7 mouse cellular contexts compared by ENCODE assay signal in genomic region chr8:69749544-69750454, GRCm38 (mm10). TPM values are rescaled to one million over a fixed set of nuclear protein-coding genes. Genes with fewer than 3 reads are reported as not detected.
DNase-seq lines count a peak whose midpoint lies in the region; ATAC-seq lines count a peak whose summit lies in the region.

Gene Zfp963, minus strand, starts transcription at chr8:69749970.

- H3K27me3 ChIP-seq in embryonic facial prominence, embryonic 12.5 days = no peaks in the 10 kb centered on the region
- no peaks in the 10 kb centered on the region for H3K27me3 ChIP-seq in limb, embryonic 11.5 days (ENCODE audit: control insufficient read depth, insufficient read depth, low read length)
- no peaks in the 10 kb centered on the region for H3K27me3 ChIP-seq in midbrain, embryonic 14.5 days (ENCODE audit: control insufficient read depth, insufficient read depth, low read length)

- H3K9ac ChIP-seq in embryonic facial prominence, embryonic 12.5 days = peak within 1 kb of the TSS; percentile 78
- peak within 1 kb of the TSS; percentile 96 for H3K9ac ChIP-seq in limb, embryonic 11.5 days (ENCODE audit: low read length)
- H3K9ac ChIP-seq in midbrain, embryonic 14.5 days (replicated peaks; ENCODE audit: low read length) = peak within 1 kb of the TSS; percentile 72

- H3K4me2 ChIP-seq in embryonic facial prominence, embryonic 12.5 days (replicated peaks) = peak within 1 kb of the TSS; percentile 54
- H3K4me2 ChIP-seq in limb, embryonic 11.5 days (ENCODE audit: low read depth, severe bottlenecking) = peak within 1 kb of the TSS; percentile 54
- peak within 1 kb of the TSS; percentile 57 for H3K4me2 ChIP-seq in midbrain, embryonic 14.5 days (ENCODE audit: low read length)

- no peaks in the 10 kb centered on the region for H3K9me3 ChIP-seq in embryonic facial prominence, embryonic 12.5 days
- no peaks in the 10 kb centered on the region for H3K9me3 ChIP-seq in limb, embryonic 11.5 days (ENCODE audit: control insufficient read depth, low read length)
- H3K9me3 ChIP-seq in midbrain, embryonic 14.5 days (ENCODE audit: control insufficient read depth, low read length) = no peaks in the 10 kb centered on the region

- H3K36me3 ChIP-seq in embryonic facial prominence, embryonic 12.5 days = 0 out of 2 replicates have a peak, but pooled peaks cover 8% of the 10 kb centered on the region
- H3K36me3 ChIP-seq in limb, embryonic 11.5 days (ENCODE audit: control insufficient read depth, insufficient read depth, low read length) = no peaks in the 10 kb centered on the region
- no peaks in the 10 kb centered on the region; the same call in 1 of the 2 replicates for H3K36me3 ChIP-seq in midbrain, embryonic 14.5 days (ENCODE audit: control insufficient read depth, insufficient read depth, low read length)

- 4% methylated on average over 48 of the region's 48 CpGs for WGBS in embryonic facial prominence, embryonic 12.5 days
- WGBS in limb, embryonic 11.5 days = 3% methylated on average over 48 of the region's 48 CpGs
- 3% methylated on average over 48 of the region's 48 CpGs for WGBS in midbrain, embryonic 14.5 days

- ATAC-seq in embryonic facial prominence, embryonic 12.5 days (ENCODE audit: insufficient number of reproducible peaks, insufficient read depth, low FRiP score, low TSS enrichment) = peak; percentile 98
- ATAC-seq in limb, embryonic 11.5 days (ENCODE audit: insufficient number of reproducible peaks, low FRiP score, low TSS enrichment, low read depth) = peak; percentile 99
- ATAC-seq in midbrain, embryonic 14.5 days (ENCODE audit: low FRiP score, low TSS enrichment) = peak; percentile 99

- H3K4me1 ChIP-seq in embryonic facial prominence, embryonic 12.5 days = 0 out of 2 replicates have a peak, but pooled peaks cover 5% of the 10 kb centered on the region
- 0 out of 2 replicates have a peak, but pooled peaks cover 4% of the 10 kb centered on the region for H3K4me1 ChIP-seq in limb, embryonic 11.5 days (ENCODE audit: control insufficient read depth, insufficient read depth, low read length)
- H3K4me1 ChIP-seq in midbrain, embryonic 14.5 days (ENCODE audit: control insufficient read depth, insufficient read depth, low read length) = peaks cover 9% of the 10 kb centered on the region; the same call in 1 of the 2 replicates

- DNase-seq in adrenal gland, postnatal 25 days = peak; percentile 96
- DNase-seq in heart, adult 11 months = peak; percentile 100
- peak; percentile 98 for DNase-seq in kidney, adult 18-20 months
- DNase-seq in limb, embryonic 11.5 days (ENCODE audit: low spot score) = peak; percentile 94
- DNase-seq in midbrain, embryonic 14.5 days = peak; percentile 97
- DNase-seq in spleen, adult 18-20 months = peak; percentile 95 to 98

- peak within 1 kb of the TSS; percentile 98 for H3K27ac ChIP-seq in embryonic facial prominence, embryonic 12.5 days
- peak within 1 kb of the TSS; percentile 93 for H3K27ac ChIP-seq in limb, embryonic 11.5 days (replicated peaks; ENCODE audit: low read depth, low read length)
- H3K27ac ChIP-seq in midbrain, embryonic 14.5 days (replicated peaks; ENCODE audit: low read depth, low read length) = peak within 1 kb of the TSS; percentile 97

- H3K4me3 ChIP-seq in embryonic facial prominence, embryonic 12.5 days = peak within 1 kb of the TSS; percentile 69
- H3K4me3 ChIP-seq in limb, embryonic 11.5 days (ENCODE audit: low read depth, low read length) = peak within 1 kb of the TSS; percentile 78
- H3K4me3 ChIP-seq in midbrain, embryonic 14.5 days (replicated peaks; ENCODE audit: low read depth, low read length) = peak within 1 kb of the TSS; percentile 52

RNA-seq across cellular contexts. Expression of gene Zfp963, which starts in this region (rescaled TPM):
- 3.4 and 4.9 TPM in 2 replicates for total RNA-seq in adrenal gland, postnatal 25 days (2021)
- polyA plus RNA-seq in embryonic facial prominence, embryonic 12.5 days (2016; fragmentation: Nextera tagmentation; extraction: Ambion mirVana) = 5.8 and 6.8 TPM in 2 replicates
- polyA plus RNA-seq in limb, embryonic 11.5 days (2014; fragmentation: Nextera tagmentation; extraction: Ambion mirVana) = 6.0 and 6.1 TPM in 2 replicates
- 9.6 and 10.6 TPM in 2 replicates for polyA plus RNA-seq in midbrain, embryonic 14.5 days (2014; fragmentation: Nextera tagmentation; extraction: Ambion mirVana)

Comparison
In these comparisons a context has a peak if more than half of its experiments do, and no peak if none do; other contexts are left out.
1. Peak in every context shown above with its lines: DNase-seq, ATAC-seq, H3K4me3 ChIP-seq and H3K27ac ChIP-seq.